Mouse (Mus musculus) C2C12 (cell line): ENCODE data around the gene Dcaf7. TPM values are rescaled to one million over a fixed set of nuclear protein-coding genes. Genes with fewer than 3 reads are reported as not detected.
"Not testable (repeated sequence)": the region's sequence is repeated elsewhere in the genome, so short reads cannot be mapped to it uniquely, and the experiment has no call there.

Experiments
- H3K27me3 ChIP-seq: one replicate; pipeline ENCODE4 v1.6.1; 2011; ENCODE audit not compliant: control insufficient read depth, insufficient read depth, insufficient read length
- H3K36me3 ChIP-seq: one replicate; pipeline ENCODE4 v1.6.1; 2011; ENCODE audit not compliant: control insufficient read depth, insufficient read depth
- H3K4me3 ChIP-seq: one replicate; pipeline ENCODE4 v1.5.1; 2011; ENCODE audit warnings: mild to moderate bottlenecking, control low read depth; ENCODE audit not compliant: poor library complexity, insufficient read depth, severe bottlenecking
- H3K79me2 ChIP-seq: one replicate; pipeline ENCODE4 v1.6.1; 2011; ENCODE audit not compliant: control insufficient read depth, insufficient read depth
- H3K79me3 ChIP-seq: one replicate; pipeline ENCODE4 v1.6.1; 2011; ENCODE audit warnings: low read depth, control low read depth
- H3ac ChIP-seq: one replicate; pipeline ENCODE3; 2011; ENCODE audit warnings: low read depth; ENCODE audit not compliant: control insufficient read depth, insufficient read length
- CEBPB ChIP-seq: IDR thresholded peaks from one replicate; pipeline ENCODE4 v1.6.1; 2011; ENCODE audit warnings: low read depth, mild to moderate bottlenecking, control low read depth, moderate library complexity
- CTCF ChIP-seq: IDR thresholded peaks from one replicate; pipeline ENCODE4 v1.5.1; 2011; ENCODE audit not compliant: control insufficient read depth, insufficient read depth, insufficient read length
- FOSL1 ChIP-seq: IDR thresholded peaks from one replicate; pipeline ENCODE4 v1.8.0; 2011; ENCODE audit warnings: mild to moderate bottlenecking, low read length; ENCODE audit not compliant: poor library complexity, insufficient read depth, severe bottlenecking
- MAX ChIP-seq: IDR thresholded peaks from one replicate; pipeline ENCODE4 v1.6.1; 2011; ENCODE audit warnings: mild to moderate bottlenecking, control low read depth
- MYOD1 ChIP-seq: IDR thresholded peaks from one replicate; pipeline ENCODE4 v1.6.1; 2011; ENCODE audit warnings: low read depth; ENCODE audit not compliant: control insufficient read depth, insufficient read length
- MYOG ChIP-seq: IDR thresholded peaks from one replicate; pipeline ENCODE4 v1.6.1; 2011; ENCODE audit not compliant: control insufficient read depth, insufficient read length; ENCODE audit errors: extremely low read depth
- USF1 ChIP-seq: IDR thresholded peaks from one replicate; pipeline ENCODE4 v1.6.1; 2011; ENCODE audit warnings: low read depth, mild to moderate bottlenecking, control low read depth, moderate library complexity
- polyA plus RNA-seq: library from polyadenylated mRNA; unstranded; fragments of >200 nt; fragmentation: generic; extraction: Trizol; gene quantifications from one replicate; pipeline ENCODE4 v1.2.1, GENCODE M21; 2012; ENCODE audit warnings: missing spikeins

The Dcaf7 gene
- polyA plus RNA-seq, 1 experiment = 35.2 TPM

GRCm38 (mm10) chr11:106060549-106060948, 23.9 kb downstream of the Dcaf7 start:
- no peak overlapping the region for H3ac ChIP-seq
- peaks cover 38% of the 10 kb centered on the region for H3K36me3 ChIP-seq
- TF ChIP-seq MYOD1 (no peak), USF1 (no peak), CEBPB (no peak), MAX (no peak), FOSL1 (no peak), MYOG (no peak), CTCF (no peak)
- H3K27me3 ChIP-seq = no peaks in the 10 kb centered on the region
- H3K79me3 ChIP-seq = no peaks in the 10 kb centered on the region
- H3K79me2 ChIP-seq = no peaks in the 10 kb centered on the region
- H3K4me3 ChIP-seq = no peak overlapping the region

- Histone ChIP-seq H3K4me3 (no peak overlapping the region), H3K79me2 (peaks cover 4% of the 10 kb centered on the region), H3K79me3 (peaks cover 1% of the 10 kb centered on the region), H3K27me3 (no peaks in the 10 kb centered on the region), H3ac (no peak overlapping the region), H3K36me3 (peaks cover 30% of the 10 kb centered on the region)
- no peak for TF ChIP-seq FOSL1
- no peak for TF ChIP-seq CTCF
- TF ChIP-seq CEBPB = no peak
Measured at GRCm38 (mm10) chr11:106061311-106061710, 24.6 kb downstream of the Dcaf7 start.

- Histone ChIP-seq H3K79me3 (peaks cover 8% of the 10 kb centered on the region), H3K36me3 (peaks cover 11% of the 10 kb centered on the region), H3K79me2 (peaks cover 19% of the 10 kb centered on the region), H3ac (no peak overlapping the region), H3K4me3 (no peak overlapping the region), H3K27me3 (no peaks in the 10 kb centered on the region)
- TF ChIP-seq CEBPB (no peak), CTCF (no peak), MYOD1 (no peak), MAX (no peak), USF1 (no peak), MYOG (no peak), FOSL1 (no peak)
Measured at GRCm38 (mm10) chr11:106063756-106064155, 27.1 kb downstream of the Dcaf7 start.

GRCm38 (mm10) chr11:106065073-106065922, 28.6 kb downstream of the Dcaf7 start:
- H3K4me3 ChIP-seq = peak overlapping the region; percentile 97
- TF ChIP-seq MAX (no peak), CEBPB (no peak), MYOD1 (no peak)
- H3K36me3 ChIP-seq = no peaks in the 10 kb centered on the region
- H3ac ChIP-seq = no peak overlapping the region
- H3K79me3 ChIP-seq = peaks cover 8% of the 10 kb centered on the region
- H3K27me3 ChIP-seq = no peaks in the 10 kb centered on the region
- H3K79me2 ChIP-seq = peaks cover 19% of the 10 kb centered on the region

- peaks cover 8% of the 10 kb centered on the region for H3K79me3 ChIP-seq
- H3K4me3 ChIP-seq = peak within 1 kb of the TSS; percentile 97
- TF ChIP-seq CEBPB (peak; percentile 97), MAX (peak; percentile 93), CTCF (no peak)
- H3K27me3 ChIP-seq = no peaks in the 10 kb centered on the region
- peak within 1 kb of the TSS; percentile 82 for H3ac ChIP-seq
- H3K36me3 ChIP-seq = peaks cover 6% of the 10 kb centered on the region
- peaks cover 19% of the 10 kb centered on the region for H3K79me2 ChIP-seq
Measured at GRCm38 (mm10) chr11:106065923-106066571, 29.4 kb downstream of the Dcaf7 start, which contains the start of gene Taco1. Gene Taco1 (plus strand): TSS chr11:106066061.

- Histone ChIP-seq H3K4me3 (peak overlapping the region; percentile 97), H3ac (peak overlapping the region; percentile 82), H3K79me2 (peaks cover 19% of the 10 kb centered on the region)
- not testable (repeated sequence) for H3K27me3 ChIP-seq, H3K36me3 ChIP-seq, H3K79me3 ChIP-seq
Measured at GRCm38 (mm10) chr11:106066616-106067015, 29.9 kb downstream of the Dcaf7 start.
